Mouse (Mus musculus) ovary, adult 10 weeks (tissue): ENCODE results near the gene Agr3. TPM values are rescaled to one million over a fixed set of nuclear protein-coding genes. Genes with fewer than 3 reads are reported as not detected.

Experiments
- polyA plus RNA-seq: library from polyadenylated mRNA; stranded (reverse); fragments of 350-450 nt; fragmentation: Illumina TruSeq; extraction: RNeasy Lipid Tissue Mini Kit (QIAGEN cat#74804); gene quantifications from one replicate; pipeline ENCODE4 v1.2.3, GENCODE M21; 2014

The Agr3 gene
- polyA plus RNA-seq = 21.4 TPM

DNA sequence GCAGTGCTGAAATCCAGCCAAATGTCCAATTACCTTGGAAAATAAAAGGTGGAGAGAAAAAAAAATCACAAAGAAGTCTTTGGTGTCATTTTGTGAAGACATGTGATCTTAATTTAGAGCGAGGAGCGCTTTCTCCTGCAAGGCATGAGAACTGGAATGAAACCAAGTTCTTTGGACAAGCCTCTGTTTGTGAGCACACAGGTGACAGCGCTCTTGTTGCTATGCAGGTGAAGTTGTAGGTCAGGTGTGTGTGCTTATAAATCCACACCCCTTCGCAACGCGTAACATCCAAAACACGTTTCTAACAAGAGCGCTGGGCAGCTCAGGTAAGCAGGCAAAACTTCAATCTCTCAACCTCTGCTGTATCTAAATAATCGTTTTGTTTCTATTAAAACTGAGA lies at the start of gene Agr3:
Gene Agr3, plus strand, starts transcription at position 219 of the 400 bp plus-strand sequence.

DNA sequence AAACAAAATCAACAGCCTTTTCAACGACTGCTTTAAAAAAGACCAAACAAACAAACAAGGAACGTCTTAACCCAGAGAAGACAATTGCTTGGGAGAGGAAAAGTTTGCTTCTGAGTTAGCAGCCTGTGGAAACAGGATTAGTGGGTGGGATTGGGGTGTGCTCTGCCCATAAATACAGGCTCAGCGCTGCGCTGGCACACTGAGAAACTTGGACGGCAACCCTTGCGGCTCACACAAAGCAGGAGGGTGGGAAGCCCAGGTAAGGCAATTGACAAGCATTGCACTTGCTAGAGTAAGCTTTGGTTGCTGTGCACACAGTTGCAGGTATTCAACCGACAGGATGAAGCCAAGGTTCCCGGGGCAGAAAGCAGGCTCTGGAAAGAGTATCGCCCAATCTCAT lies 67.3 kb downstream of the Agr3 start, which contains the start of gene Agr2:
Gene Agr2, plus strand, starts transcription at position 197 of the 400 bp plus-strand sequence.

Other genes with a start within 250 kb of the Agr3 start
- gene Agr2, start 67.3 kb downstream of the Agr3 start, polyA plus RNA-seq = 6.6 TPM
- gene Tspan13, start 116.9 kb downstream of the Agr3 start, polyA plus RNA-seq = 121 TPM
- 65.5 TPM for gene Ankmy2, start 231.5 kb downstream of the Agr3 start, polyA plus RNA-seq
- gene Bzw2, start 232.5 kb downstream of the Agr3 start, polyA plus RNA-seq = 78.5 TPM